Mouse (Mus musculus) G1E (cell line): ENCODE measurements around the gene Pde6d. TPM values are rescaled to one million over a fixed set of nuclear protein-coding genes. Genes with fewer than 3 reads are reported as not detected.
A peak's percentile ranks its signal among the peaks of the same experiment; 100 is the strongest.
"Not testable (repeated sequence)": the region's sequence is repeated elsewhere in the genome, so short reads cannot be mapped to it uniquely, and the experiment has no call there.

Experiments
- ATAC-seq: 2 replicates; pipeline ENCODE4 v1.8.0; 2016; ENCODE audit warnings: mild to moderate bottlenecking; ENCODE audit not compliant: insufficient number of reproducible peaks, poor library complexity, low FRiP score, severe bottlenecking; ENCODE audit errors: extremely low read depth
- DNase-seq: peaks from one replicate; pipeline ENCODE4 v3.0.0; 2012; ENCODE audit warnings: low spot score
- H3K27me3 ChIP-seq: 2 replicates; pipeline ENCODE4 v1.6.1; 2012; ENCODE audit warnings: mild to moderate bottlenecking, low read length, inconsistent platforms; ENCODE audit not compliant: insufficient read depth
- H3K36me3 ChIP-seq: replicated peaks from 2 replicates; pipeline ENCODE3; 2012; ENCODE audit warnings: mild to moderate bottlenecking, inconsistent platforms
- H3K4me1 ChIP-seq: 2 replicates; pipeline ENCODE4 v1.6.1; 2012; ENCODE audit warnings: low read depth, low read length, inconsistent platforms, mixed read lengths; ENCODE audit not compliant: insufficient read depth
- H3K4me3 ChIP-seq: 2 replicates; pipeline ENCODE4 v1.5.1; 2012; ENCODE audit warnings: low read depth, mild to moderate bottlenecking, inconsistent platforms, low read length, moderate library complexity, mixed read lengths
- H3K9me3 ChIP-seq: replicated peaks from 2 replicates; pipeline ENCODE4 v1.6.1; 2012; ENCODE audit warnings: inconsistent platforms
- CTCF ChIP-seq: IDR thresholded peaks from 2 replicates; pipeline ENCODE4 v1.5.1; 2012; ENCODE audit warnings: low read depth, low read length, inconsistent platforms, mixed read lengths
- GATA1 ChIP-seq: IDR thresholded peaks from 2 replicates; pipeline ENCODE4 v1.6.1; 2012; ENCODE audit warnings: borderline replicate concordance, low read length, inconsistent platforms, mixed read lengths
- GATA2 ChIP-seq: IDR thresholded peaks from 2 replicates; pipeline ENCODE4 v1.6.1; 2012; ENCODE audit warnings: low read depth, low read length, inconsistent platforms, borderline replicate concordance
- POLR2AphosphoS5 ChIP-seq: IDR thresholded peaks from 2 replicates; pipeline ENCODE4 v1.6.1; 2012; ENCODE audit warnings: low read depth, low read length, inconsistent platforms; ENCODE audit not compliant: insufficient replicate concordance
- TAL1 ChIP-seq: conservative IDR thresholded peaks from 2 replicates; pipeline ENCODE4 v1.6.1; 2012; ENCODE audit warnings: low read depth, low read length, inconsistent platforms, mixed read lengths
- polyA plus RNA-seq: library from polyadenylated mRNA; stranded (reverse); fragments of >175 nt; gene quantifications from 2 replicates; pipeline ENCODE4 v1.2.3, GENCODE M21; 2012
- total RNA-seq, 2 experiments: library from RNA; stranded (forward) in 1 of 2; stranded (reverse) in 1 of 2; fragments of 200-1000 nt in 1 of 2; fragments of >200 nt in 1 of 2; fragmentation: Nextera tagmentation in 1 of 2; gene quantifications; 2 replicates each; pipeline ENCODE4 v1.2.3; 2014 to 2017

Pde6d gene
- total and polyA plus RNA-seq, 3 experiments: 21.8 to 82.7 (median 72.3) TPM

- Histone ChIP-seq H3K4me1 (peaks cover 57% of the 10 kb centered on the region), H3K9me3 (no peaks in the 10 kb centered on the region), H3K36me3 (peaks cover 27% of the 10 kb centered on the region), H3K4me3 (peak overlapping the region; percentile 90; the same call in 1 of the 2 replicates), H3K27me3 (peaks cover 11% of the 10 kb centered on the region)
- ATAC-seq: peak; percentile 62
- TF ChIP-seq TAL1 (no peak), CTCF (peak; percentile 72; the same call in 1 of the 2 replicates)
- DNase-seq: peak; percentile 100
Measured at GRCm38 (mm10) chr1:86524619-86525498, 57.6 kb downstream of the Pde6d start.

DNA sequence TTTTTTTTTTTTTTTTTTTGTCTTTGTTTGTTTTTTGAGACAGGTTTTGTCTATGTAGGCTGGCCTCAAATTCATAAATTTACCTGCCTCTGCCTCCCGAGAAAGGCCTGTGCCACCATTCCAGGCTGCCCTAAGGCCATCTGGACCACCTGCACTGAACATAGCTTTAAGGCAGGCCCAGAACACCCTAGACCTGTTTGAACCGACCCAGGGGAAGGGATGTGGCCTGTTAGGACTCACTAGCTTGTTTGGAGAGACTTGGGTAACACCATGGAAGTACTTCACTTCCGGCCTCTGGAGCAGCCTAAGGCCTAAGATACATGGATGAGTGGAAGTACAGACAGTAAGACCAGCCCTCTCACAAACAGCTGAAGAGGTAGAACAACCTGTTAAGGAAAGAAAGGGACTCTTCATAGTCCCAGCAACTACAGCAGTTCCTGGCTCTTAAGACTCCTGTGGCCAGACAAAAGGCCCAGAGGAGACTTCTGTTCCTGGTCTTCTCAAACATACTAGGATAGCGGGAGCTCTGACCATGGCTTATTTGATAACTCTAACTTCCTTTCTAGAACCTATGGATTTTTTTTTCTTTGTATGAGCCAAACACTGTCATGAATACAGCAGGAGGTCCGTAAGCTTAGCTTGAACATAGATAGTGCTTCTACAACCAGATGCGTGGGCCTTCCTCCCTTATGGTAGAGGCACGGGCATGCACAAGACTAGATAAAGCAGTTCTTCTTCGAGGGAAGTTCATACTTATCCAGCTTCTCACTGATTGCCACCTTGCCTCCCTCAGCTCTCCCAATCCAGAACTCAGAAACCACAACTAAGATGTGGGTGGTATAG is 58.4 kb downstream of the Pde6d start:
- H3K27me3 ChIP-seq: peaks cover 18% of the 10 kb centered on the region
- H3K36me3 ChIP-seq: peaks cover 18% of the 10 kb centered on the region
- DNase-seq (no peak), ATAC-seq (no peak)
- no peak for TF ChIP-seq CTCF
- peak; percentile 55 for TF ChIP-seq TAL1
- no peak overlapping the region; the same call in 1 of the 2 replicates for H3K4me3 ChIP-seq
- no peaks in the 10 kb centered on the region for H3K9me3 ChIP-seq
- H3K4me1 ChIP-seq: peaks cover 48% of the 10 kb centered on the region

GRCm38 (mm10) chr1:86522286-86522871 is 60.0 kb downstream of the Pde6d start:
- TF ChIP-seq TAL1: no peak
- TF ChIP-seq GATA2: no peak
- no peak for TF ChIP-seq CTCF
- TF ChIP-seq GATA1: no peak
- TF ChIP-seq POLR2AphosphoS5: no peak
- Histone ChIP-seq H3K36me3 (peaks cover 2% of the 10 kb centered on the region), H3K9me3 (no peaks in the 10 kb centered on the region), H3K4me1 (peaks cover 42% of the 10 kb centered on the region), H3K27me3 (peaks cover 33% of the 10 kb centered on the region), H3K4me3 (no peak overlapping the region; the same call in 1 of the 2 replicates)
- DNase-seq (no peak), ATAC-seq (no peak)

DNA sequence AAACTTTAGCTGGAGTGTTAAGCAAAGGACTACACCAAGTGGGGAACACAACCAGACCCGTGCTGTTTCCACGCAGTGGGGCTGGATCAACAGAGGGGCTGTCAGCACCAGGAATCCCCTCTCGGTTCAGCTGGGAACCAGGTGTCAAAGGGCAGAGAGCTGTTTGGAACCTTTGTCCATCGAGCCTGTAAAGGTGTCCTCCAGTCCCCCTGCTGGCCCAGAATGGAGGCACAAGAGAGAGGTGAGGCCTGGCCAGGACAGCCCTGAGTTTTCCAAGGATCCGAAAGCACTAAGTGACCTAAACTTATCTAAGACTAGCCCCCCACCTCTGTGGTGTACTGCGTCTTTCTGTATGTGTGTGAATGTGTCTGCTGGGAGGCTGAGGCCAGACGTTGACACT is 62.1 kb downstream of the Pde6d start:
- H3K4me3 ChIP-seq: no peak overlapping the region
- ATAC-seq: no peak
- no peaks in the 10 kb centered on the region for H3K9me3 ChIP-seq
- DNase-seq: no peak
- peaks cover 44% of the 10 kb centered on the region for H3K27me3 ChIP-seq
- H3K4me1 ChIP-seq: peaks cover 42% of the 10 kb centered on the region
- TF ChIP-seq TAL1 (no peak), POLR2AphosphoS5 (no peak), CTCF (peak; percentile 72), GATA2 (no peak)
- no peaks in the 10 kb centered on the region for H3K36me3 ChIP-seq

GRCm38 (mm10) chr1:86517076-86517475 is 65.4 kb downstream of the Pde6d start:
- ATAC-seq (no peak), DNase-seq (no peak)
- no peak overlapping the region for H3K4me3 ChIP-seq
- TF ChIP-seq TAL1: no peak
- no peak for TF ChIP-seq POLR2AphosphoS5
- TF ChIP-seq CTCF: no peak
- TF ChIP-seq GATA2: no peak
- TF ChIP-seq GATA1: no peak
- peaks cover 19% of the 10 kb centered on the region for H3K4me1 ChIP-seq
- H3K27me3 ChIP-seq: peaks cover 39% of the 10 kb centered on the region
- no peaks in the 10 kb centered on the region for H3K9me3 ChIP-seq
- H3K36me3 ChIP-seq: no peaks in the 10 kb centered on the region

GRCm38 (mm10) chr1:86515715-86516410 is 66.6 kb downstream of the Pde6d start:
- no peak for DNase-seq
- Histone ChIP-seq H3K27me3 (peaks cover 37% of the 10 kb centered on the region), H3K36me3 (no peaks in the 10 kb centered on the region), H3K4me1 (peaks cover 29% of the 10 kb centered on the region), H3K4me3 (no peak overlapping the region), H3K9me3 (no peaks in the 10 kb centered on the region)
- ATAC-seq: no peak
- TF ChIP-seq CTCF (no peak), POLR2AphosphoS5 (no peak), GATA2 (no peak), TAL1 (no peak)

DNA sequence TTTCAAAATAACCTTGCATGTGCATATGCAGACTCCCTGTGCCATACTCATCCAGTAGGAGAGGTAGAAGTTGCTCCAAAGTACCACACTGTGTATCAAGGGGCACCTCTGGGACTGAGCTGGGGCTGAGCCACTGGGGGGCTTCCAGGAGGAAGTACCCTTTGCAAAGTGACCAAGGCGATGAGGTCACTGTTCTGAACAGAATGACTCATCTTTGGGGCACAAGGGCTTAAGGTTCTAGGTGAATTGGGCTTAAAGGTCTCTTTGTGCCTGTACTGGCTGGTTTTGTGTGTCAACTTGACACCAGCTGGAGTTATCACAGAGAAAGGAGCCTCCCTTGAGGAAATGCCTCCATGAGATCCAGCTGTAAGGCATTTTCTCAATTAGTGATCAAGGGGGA is 69.4 kb downstream of the Pde6d start:
- H3K36me3 ChIP-seq, H3K9me3 ChIP-seq, DNase-seq, ATAC-seq, H3K4me3 ChIP-seq: not testable (repeated sequence)
- peaks cover 49% of the 10 kb centered on the region for H3K4me1 ChIP-seq
- peaks cover 20% of the 10 kb centered on the region for H3K27me3 ChIP-seq
